Mouse (Mus musculus) NIH3T3 (cell line): ENCODE measurements around the gene Pgbd5.

Experiments
- DNase-seq: peaks from one replicate; pipeline ENCODE4 v3.0.0-alpha.2; 2012; ENCODE audit warnings: low read depth

Gene Pgbd5

DNA sequence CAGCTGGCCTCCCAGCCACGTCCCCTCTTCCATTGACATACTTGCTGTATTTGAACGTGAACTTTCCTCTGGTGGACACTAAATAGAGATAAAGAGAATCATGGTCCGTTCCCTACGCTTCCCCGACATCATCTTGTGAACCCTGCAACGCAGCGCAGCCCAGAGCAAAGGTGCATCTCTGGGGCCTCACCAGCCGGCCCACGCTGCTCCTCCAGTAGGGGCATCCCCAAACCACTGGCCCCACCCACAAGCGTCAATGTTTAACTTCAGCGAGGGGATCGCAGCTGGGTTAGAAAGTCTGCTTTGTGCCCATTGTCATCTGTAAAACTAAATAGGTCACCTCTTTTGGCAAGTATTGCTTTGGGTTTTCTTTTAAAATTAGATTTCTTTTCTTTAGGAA lies 95.5 kb downstream of the Pgbd5 start:
- DNase-seq = no peak

DNA sequence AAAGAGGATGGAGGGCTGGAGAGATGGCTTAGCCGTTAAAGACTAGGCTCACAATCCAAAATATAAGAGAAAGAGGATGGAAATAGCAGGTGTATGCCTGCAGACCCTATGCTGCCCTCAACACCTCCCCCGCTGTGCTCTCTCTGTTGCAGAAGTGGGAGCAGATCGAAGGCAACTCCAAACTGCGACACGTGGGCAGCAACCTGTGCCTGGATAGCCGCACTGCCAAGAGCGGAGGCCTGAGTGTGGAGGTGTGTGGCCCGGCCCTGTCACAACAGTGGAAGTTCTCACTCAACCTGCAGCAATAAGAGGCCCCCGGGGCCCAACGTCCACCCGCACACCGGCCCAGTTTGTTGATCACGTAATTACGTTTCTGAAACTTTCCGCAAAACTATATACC lies 96.3 kb downstream of the Pgbd5 start:
- DNase-seq = no peak

DNA sequence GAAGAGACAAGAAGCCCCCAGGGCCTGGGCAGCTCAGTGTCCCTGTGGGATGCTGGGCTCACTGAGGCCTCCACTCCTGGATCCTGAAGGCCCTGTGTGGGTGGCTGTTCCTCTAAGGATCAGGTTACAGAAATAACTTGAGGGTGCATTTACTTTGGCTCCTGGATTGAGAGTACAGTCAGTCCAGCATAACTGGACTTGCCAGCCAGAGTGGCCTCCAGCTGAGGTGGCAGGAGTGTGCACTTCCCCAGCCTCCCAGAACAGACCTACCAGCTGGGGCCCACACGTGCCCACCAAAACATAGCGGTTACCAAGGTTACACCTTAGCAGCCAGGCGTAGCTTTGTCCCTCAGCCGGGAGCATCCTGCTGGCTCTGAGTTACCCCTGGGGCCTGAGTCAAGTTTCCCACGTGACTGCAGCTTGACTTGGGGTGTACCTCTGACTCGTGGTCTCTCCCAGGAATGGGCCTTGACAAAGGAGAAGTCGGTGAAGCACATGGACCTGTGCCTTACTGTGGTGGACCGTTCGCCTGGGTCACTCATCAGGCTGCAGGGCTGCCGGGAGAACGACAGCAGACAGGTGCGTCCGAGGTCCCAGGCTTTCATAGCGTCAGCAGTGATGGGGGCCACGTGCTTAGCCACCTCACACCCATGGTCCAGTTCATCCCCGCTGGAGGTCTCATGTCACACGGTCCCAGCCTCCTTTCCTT lies 98.9 kb downstream of the Pgbd5 start:
- peak; percentile 60 for DNase-seq

DNA sequence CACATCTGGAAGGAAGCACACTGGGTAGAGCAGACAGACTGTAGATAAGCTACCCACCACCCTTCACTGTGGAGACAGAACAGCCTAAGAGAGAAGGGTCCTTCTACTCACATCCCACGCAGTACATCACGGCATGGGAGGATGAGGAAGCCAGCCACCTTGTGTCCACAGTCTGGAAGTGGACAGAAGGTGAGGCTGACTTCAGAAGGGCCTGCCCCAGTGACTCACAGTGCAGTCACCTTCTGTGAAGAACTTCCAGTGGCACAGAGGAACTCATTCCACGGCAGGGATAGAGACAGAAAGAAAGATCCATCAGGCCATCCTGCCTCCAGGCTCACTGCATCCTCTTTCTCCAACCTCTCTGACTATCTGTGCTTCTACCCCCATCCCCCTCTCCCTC lies 99.7 kb downstream of the Pgbd5 start:
- DNase-seq = no peak

DNA sequence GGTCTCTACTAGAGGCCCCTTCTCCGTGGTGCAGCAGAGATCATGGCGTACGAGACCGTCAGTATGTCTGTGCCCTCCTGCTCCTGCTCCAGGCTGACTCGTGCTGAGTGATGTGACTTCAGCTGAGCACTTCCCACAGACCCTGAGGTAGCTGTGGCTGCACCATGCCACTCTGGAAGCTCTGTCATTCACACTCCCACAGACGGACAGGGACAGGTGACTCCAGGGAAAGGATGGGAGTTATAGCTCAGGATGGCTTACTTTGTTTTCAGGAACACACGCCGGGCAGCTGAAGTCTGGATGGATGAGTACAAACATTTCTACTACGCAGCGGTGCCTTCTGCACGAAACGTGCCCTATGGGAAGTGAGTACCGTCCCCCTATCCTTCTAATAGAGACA lies 103.2 kb downstream of the Pgbd5 start:
- no peak for DNase-seq

DNA sequence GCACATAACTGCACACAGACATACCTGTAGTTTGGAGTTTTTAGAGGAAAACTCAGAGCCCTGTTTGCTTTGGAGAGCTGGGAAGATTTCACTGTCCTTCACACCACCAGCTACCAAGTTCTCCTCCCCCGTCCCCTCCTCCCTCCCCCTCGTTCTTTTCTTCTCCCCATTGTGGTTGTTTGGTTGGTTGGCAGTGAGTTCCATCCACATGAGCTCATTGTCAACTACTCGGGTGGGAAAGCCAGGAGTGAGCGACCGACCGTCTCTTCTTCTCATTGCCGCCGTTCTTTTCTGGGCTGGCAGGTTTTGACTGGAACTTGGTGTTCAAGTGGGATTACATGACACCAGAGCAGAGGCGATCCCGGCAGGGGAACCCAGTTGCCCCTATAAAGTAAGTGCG lies 107.8 kb downstream of the Pgbd5 start:
- DNase-seq = no peak

DNA sequence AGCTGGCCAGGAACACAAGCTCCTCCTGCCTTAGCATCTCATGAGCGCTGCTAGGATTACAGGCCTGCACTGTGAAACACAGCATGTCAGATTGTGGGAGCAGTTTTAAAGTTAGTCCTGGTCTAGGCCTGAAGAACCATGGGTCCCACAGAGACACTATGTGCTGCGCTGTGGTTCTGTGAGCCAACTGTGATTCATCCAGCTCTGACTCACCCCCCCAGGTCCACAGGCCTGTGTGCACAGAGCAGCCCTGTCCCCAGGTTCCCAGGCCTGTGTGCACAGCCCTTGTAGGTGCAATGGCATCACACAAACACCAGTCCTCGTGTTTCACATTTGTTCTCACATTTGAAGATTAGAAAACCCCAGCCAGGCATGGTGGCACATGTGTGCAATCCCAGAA lies 108.4 kb downstream of the Pgbd5 start:
- DNase-seq = peak; percentile 83

DNA sequence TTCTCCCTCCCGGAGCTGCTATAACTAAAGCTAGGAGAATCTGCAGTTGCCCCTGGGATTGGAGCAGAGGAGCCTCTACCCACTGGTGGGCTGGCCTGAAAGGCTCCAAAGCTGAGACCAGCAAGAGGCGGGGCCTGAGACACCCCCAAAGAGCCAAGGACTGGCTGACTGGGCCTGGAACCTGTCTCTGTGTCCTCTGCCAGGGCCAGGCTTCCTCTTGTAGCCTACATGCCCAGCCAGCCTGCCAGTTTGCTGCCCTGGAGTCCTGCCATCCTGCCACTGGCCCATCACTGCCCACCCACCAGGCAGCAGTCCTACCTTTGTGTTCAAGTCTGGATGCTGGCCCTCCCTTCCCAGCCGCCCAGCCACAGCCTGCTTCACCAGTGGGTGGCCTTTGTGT lies 109.0 kb downstream of the Pgbd5 start:
- DNase-seq = peak; percentile 24

DNA sequence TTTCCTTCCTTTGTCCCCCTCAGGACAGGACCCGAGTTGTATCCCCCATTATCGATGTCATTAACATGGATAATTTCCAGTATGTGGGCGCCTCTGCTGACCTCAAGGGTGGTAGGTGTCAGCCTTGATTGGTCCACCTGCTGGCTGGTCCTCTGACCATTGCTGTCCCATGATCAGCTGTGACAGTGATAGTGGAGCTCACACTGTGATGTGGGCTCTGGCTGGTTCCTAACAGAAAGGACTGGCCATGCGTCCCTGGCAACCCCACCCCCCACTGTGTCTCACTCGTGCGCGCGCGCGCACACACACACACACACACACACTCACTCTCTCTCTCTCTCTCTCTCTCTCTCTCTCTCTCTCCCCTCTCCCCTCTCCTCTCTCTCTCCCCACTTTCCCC lies 109.8 kb downstream of the Pgbd5 start:
- no peak for DNase-seq

DNA sequence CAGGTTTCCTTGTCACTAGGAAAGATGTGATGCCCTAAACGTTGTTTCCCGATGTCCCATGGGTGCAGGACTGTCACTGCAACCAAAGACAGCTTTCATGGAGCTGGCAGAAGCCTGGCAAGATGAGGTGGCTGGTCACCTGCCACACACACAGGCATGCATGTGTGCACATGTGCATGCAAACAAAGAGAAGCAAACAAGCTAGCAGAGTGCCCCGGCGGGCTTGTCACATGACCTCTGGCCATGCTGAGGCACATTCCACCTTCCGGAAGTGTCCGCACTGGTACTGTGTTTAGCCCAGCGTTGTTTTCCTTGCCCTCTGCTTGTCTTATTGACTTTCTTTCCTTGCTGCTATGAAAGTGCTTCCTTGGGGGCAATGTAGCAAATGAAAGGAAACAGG lies 111.2 kb downstream of the Pgbd5 start:
- no peak for DNase-seq

DNA sequence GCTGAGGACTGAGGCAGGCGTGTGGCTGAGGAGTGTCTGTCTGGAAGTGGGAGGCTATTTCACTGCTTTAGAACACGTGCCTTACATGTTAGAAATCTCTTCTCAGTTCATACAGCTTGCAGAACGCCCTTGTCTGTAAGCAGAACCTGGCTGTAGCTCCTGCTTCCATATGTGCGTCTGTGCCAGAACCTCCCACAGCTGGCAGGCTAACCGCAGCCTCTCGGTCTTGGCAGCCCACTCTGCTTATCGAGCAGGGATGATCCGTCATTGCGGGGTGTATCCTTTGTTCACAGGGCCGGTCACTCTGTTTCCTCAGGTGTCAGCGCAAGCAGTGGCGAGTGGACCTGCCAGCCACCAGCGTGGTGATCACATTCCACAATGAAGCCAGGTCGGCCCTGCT lies 116.1 kb downstream of the Pgbd5 start:
- no peak for DNase-seq

DNA sequence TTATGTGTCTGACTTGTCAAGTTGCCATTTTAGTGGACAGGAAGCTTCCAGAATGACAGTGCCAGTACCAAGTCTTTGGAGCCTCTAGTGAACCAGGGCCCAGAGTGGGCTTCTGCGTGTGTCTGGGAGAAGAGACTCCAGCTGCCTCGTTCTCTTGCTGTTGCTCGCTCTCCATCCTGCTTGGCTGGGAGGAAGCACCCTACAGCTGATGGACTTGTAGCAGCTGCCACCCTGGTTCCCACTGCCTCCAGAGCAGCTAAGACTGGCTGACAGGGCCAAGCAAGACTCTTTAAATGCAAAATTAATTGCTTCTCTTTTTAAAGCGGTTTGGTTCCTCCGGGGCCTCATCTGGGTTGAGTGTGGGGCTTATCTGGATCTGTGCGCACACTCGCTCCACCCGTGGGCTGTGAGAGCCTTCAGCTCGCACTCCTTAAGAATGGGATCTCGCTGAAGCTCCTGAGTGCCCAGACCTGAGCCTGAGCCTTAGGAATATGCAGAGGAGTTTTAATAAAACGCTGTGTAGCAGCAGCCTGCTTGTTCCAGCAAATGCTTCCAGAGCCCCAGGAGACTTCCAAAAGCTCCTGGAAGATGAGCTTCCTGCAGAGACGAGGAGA lies 118.1 kb downstream of the Pgbd5 start:
- DNase-seq = no peak

DNA sequence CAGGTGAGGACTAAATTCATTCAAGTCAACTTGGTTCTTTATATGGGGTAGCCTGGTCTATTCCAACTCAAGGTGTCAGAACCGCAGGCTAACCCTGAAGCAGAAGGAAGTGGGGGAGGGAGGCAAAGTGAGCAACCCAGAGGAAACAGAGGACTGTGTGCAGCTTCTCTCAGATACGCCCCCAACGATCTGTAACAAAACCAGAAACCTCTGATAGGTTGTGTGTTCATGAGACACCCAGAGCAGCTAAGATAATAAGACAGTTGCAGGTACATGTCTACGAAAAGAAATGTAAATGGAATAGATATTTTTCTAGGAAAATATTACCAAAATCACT lies 120.2 kb downstream of the Pgbd5 start:
- no peak for DNase-seq
